28 mouse cellular contexts compared by ENCODE assay signal in genomic region chr9:33691731-33692130, GRCm38 (mm10).
"Had no signal": no experiment of that assay in that cellular context is flagged by ENCODE, and none has a peak within 500 bp of the region (broad histone marks: within the 10 kb centered on the region; RNA-seq: fewer than 3 reads in every experiment).

No protein-coding gene starts in this region.

- H3K4me3 ChIP-seq: left cerebral cortex, adult 2 months; limb, embryonic 10.5 days; limb, embryonic 12.5 days; limb, embryonic 13.5 days; limb, embryonic 15.5 days; liver, embryonic 12.5 days; liver, embryonic 13.5 days; liver, embryonic 15.5 days; lung, embryonic 15.5 days; megakaryocyte, embryonic 14.5 days; midbrain, embryonic 10.5 days; midbrain, embryonic 12.5 days; midbrain, embryonic 13.5 days; midbrain, embryonic 15.5 days; myocyte had no signal

- DNase-seq: left cerebral cortex, postnatal 4 days; liver; liver, embryonic 13.5 days; liver, postnatal 0 days; lung, adult 18-20 months; lung, adult 2 months; lung, embryonic 14.5 days; lung, postnatal 10 days; lung, postnatal 14 days; lung, postnatal 36 days; lung, postnatal 4 days; midbrain, embryonic 14.5 days had no signal

- H3K9me3 ChIP-seq: limb, embryonic 10.5 days; limb, embryonic 12.5 days; limb, embryonic 13.5 days; limb, embryonic 15.5 days; liver, embryonic 12.5 days; liver, embryonic 15.5 days; lung, embryonic 15.5 days; megakaryocyte, embryonic 14.5 days; midbrain, embryonic 10.5 days; midbrain, embryonic 12.5 days; midbrain, embryonic 13.5 days; midbrain, embryonic 15.5 days had no signal

- H3K27me3 ChIP-seq: limb, embryonic 12.5 days; limb, embryonic 13.5 days; limb, embryonic 15.5 days; liver, embryonic 12.5 days; liver, embryonic 13.5 days; liver, embryonic 15.5 days; lung, embryonic 15.5 days; megakaryocyte, embryonic 14.5 days; midbrain, embryonic 12.5 days; midbrain, embryonic 13.5 days; midbrain, embryonic 15.5 days had no signal

- H3K4me1 ChIP-seq: limb, embryonic 10.5 days; limb, embryonic 12.5 days; limb, embryonic 13.5 days; limb, embryonic 15.5 days; liver, embryonic 12.5 days; liver, embryonic 13.5 days; liver, embryonic 15.5 days; lung, embryonic 15.5 days; megakaryocyte, embryonic 14.5 days; midbrain, embryonic 10.5 days; midbrain, embryonic 12.5 days; midbrain, embryonic 13.5 days; midbrain, embryonic 15.5 days had no signal

- H3K36me3 ChIP-seq: limb, embryonic 10.5 days; limb, embryonic 12.5 days; limb, embryonic 13.5 days; limb, embryonic 15.5 days; liver, embryonic 12.5 days; liver, embryonic 13.5 days; liver, embryonic 15.5 days; lung, embryonic 15.5 days; midbrain, embryonic 10.5 days; midbrain, embryonic 12.5 days; midbrain, embryonic 13.5 days; midbrain, embryonic 15.5 days had no signal

- H3K27ac ChIP-seq: left cerebral cortex, adult 2 months; limb, embryonic 10.5 days; limb, embryonic 12.5 days; limb, embryonic 13.5 days; limb, embryonic 15.5 days; liver, embryonic 12.5 days; liver, embryonic 13.5 days; liver, embryonic 14.5 days; liver, embryonic 15.5 days; lung, embryonic 15.5 days; macrophage; midbrain, embryonic 10.5 days; midbrain, embryonic 12.5 days; midbrain, embryonic 13.5 days; midbrain, embryonic 15.5 days had no signal
